Mouse (Mus musculus): ENCODE data around the gene Hmgn2.

DNA sequence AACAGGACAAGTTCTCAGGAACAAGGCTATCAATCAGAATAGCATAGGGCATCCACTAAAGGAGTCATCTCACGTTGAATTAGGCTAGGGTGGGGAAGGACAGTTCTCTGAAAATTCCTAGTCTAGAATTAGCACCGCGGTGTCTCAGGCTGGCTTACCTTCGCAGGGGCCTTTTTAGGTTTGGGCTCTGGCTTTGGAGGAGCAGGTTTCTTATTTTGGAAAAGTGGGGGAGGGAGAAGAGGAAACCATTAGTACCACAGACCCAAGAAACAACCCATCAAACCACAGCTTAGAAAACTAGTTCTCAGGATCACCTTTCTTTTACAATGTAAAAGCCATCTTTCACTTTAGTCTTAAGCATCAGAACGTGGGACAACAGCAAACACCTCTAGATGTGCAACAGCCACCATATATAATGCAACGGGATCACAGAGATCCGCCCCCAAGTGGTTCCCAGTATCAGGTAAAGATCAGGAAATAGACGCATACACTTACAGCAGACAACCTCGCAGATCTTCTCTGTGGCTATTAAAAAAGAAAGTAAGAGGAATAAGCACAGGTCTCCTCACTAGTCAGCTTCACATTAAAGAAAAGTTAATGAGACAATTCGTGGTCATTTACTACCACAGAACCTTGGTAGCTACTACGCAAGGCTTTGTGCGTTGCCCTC, 2.0 kb downstream of the Hmgn2 start:
- TF ChIP-seq EP300 (IDR thresholded peaks at IDR 0.05; ENCODE audit: low read depth) = no peak
- no peak for TF ChIP-seq CTCF (IDR thresholded peaks at IDR 0.05; ENCODE audit: low read depth)
